Mouse (Mus musculus): ENCODE measurements at regions not wholly inside any gene's neighbourhood (a gene's known extent, or its start where the extent isn't known, plus 50 kb on each side); places are given as distances from the start of the nearest gene placed in this dataset.

DNA sequence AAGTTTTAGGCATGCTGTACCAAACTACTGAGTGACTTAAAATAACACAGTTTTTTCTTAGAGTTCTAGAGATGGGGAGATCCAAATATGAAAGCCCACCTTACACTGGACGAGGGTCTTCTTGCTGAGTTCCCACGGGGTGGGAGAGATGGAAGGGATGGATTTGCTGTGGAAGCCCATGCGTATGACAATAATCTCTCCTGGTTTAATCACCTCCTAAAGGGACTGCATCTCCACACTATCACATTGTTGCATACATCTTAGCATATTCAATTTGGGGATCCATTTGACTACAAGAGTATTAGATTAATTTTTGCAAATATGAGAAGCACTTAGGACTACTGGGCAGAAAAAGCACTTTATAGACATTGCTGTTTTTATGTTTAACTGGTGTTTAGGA lies 107.1 kb downstream of the Fzd1 start:
- no peak for DNase-seq (ENCODE audit: low spot score)
- 86% methylated on average over 3 of the region's 3 CpGs for WGBS
- Histone ChIP-seq H3K9me3 (replicated peaks) (no peaks in the 10 kb centered on the region), H3K27me3 (ENCODE audit: low read depth, poor library complexity, severe bottlenecking) (peaks cover 7% of the 10 kb centered on the region; the same call in 1 of the 2 replicates), H3K4me3 (no peak overlapping the region), H3K4me1 (peaks cover 25% of the 10 kb centered on the region), H3K36me3 (no peaks in the 10 kb centered on the region), H3K27ac (no peak overlapping the region)

DNA sequence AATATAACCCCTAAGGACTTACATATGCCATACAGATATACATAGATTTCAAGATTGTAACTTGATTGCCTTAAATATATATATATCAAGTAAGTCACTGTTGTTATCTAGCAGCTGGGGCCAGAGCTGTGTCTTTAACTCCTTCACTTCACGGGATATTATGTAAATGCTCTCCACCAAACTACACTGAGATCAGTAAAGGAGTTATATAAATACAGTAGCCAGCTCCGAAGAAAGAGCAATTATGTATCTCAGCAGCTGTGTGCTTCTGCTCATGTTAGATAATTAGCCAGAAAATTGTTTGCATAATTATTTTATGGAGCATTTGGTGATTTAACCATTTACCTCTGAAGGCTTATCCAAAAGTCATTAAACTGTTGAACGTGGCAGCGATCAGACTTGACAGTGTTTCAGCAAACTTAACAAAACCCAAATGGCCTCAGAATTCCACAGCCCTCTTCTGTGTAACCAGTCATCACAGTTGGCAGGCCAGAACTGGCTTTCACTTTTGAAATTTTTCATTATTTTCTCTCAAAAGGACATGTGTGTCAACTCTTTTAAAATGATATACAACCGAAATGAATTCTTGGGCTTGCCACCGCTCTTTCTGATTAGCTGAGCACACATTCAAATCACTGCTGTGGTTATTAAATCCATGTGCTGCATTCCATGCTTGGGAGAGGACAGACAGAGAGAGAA lies 107.8 kb downstream of the Fzd1 start:
- H3K27me3 ChIP-seq (ENCODE audit: low read depth, poor library complexity, severe bottlenecking): peaks cover 7% of the 10 kb centered on the region; the same call in 1 of the 2 replicates
- no peak overlapping the region for H3K4me3 ChIP-seq
- H3K9me3 ChIP-seq (replicated peaks): no peaks in the 10 kb centered on the region
- peaks cover 25% of the 10 kb centered on the region for H3K4me1 ChIP-seq
- no peak overlapping the region for H3K27ac ChIP-seq
- 49% methylated on average over 6 of the region's 6 CpGs for WGBS
- H3K36me3 ChIP-seq: no peaks in the 10 kb centered on the region
- DNase-seq (ENCODE audit: low spot score): no peak

DNA sequence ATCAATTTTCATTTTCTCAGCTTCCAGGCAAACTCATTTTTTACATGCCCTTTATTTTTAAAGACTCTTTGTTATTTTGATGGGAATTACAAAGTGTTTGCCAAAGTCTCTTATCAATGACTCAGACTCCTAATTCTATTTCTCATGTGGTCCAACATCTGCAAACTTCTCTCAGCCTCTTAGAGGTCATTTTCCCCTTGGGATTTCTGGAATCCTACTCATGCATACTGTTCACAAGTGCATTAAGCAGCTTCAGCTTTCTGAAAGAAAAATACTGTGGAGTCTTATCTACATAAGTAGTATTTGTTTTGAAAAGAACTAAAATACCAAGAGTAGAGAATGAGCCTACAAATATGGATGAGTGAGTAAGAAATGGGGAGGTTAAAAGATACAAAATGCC lies 116.8 kb downstream of the Fzd1 start:
- Histone ChIP-seq H3K27me3 (ENCODE audit: low read depth, poor library complexity, severe bottlenecking) (no peaks in the 10 kb centered on the region), H3K36me3 (no peaks in the 10 kb centered on the region), H3K4me3 (no peak overlapping the region), H3K4me1 (peaks cover 10% of the 10 kb centered on the region; the same call in 1 of the 2 replicates), H3K27ac (no peak overlapping the region), H3K9me3 (replicated peaks) (no peaks in the 10 kb centered on the region)
- DNase-seq (ENCODE audit: low spot score): no peak

DNA sequence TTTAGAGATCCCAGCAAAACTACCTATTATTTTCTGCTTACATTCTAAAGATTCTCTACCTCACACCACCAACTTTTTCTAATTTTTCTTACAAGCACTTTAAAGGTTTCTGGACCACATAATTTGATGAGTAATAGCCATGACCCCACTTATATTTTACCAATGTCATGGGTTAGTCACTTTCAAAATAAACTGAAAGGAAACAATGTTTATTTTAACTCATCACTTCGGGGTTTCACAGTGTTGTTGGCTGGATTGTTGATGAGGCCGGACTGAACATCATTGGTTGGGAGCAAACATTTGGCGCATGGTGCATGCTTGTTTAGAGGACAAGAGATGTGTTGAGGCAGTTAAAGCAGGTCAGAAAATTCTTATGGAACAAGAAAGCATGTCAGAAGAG lies 124.1 kb downstream of the Fzd1 start:
- 81% methylated on average over 3 of the region's 3 CpGs for WGBS
- no peak overlapping the region for H3K4me3 ChIP-seq
- H3K27ac ChIP-seq: no peak overlapping the region
- DNase-seq (ENCODE audit: low spot score): no peak
- no peaks in the 10 kb centered on the region for H3K36me3 ChIP-seq
- no peaks in the 10 kb centered on the region for H3K27me3 ChIP-seq (ENCODE audit: low read depth, poor library complexity, severe bottlenecking)
- H3K4me1 ChIP-seq: peaks cover 5% of the 10 kb centered on the region; the same call in 1 of the 2 replicates
- H3K9me3 ChIP-seq (replicated peaks): no peaks in the 10 kb centered on the region

DNA sequence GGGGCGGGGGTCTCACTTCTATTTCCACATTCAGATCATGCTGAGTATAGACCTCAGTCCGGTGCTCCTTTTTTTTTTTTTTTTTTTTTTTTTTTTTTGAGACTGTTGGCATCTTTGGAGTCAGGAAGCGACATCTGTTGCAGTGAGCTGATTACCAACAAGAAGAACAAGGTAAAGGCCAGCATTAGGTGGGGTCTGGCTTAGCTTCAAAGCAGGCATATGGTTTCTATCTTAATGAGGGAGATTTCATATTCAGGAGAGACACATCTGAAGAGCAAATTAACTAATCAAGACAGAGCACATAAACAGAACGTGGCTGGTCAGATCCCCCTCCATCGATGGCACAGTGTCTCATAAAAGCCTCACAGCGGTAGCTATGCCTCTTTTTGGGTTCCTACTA lies 132.6 kb downstream of the Fzd1 start:
- H3K4me3 ChIP-seq: no peak overlapping the region
- 70% methylated on average over 6 of the region's 6 CpGs for WGBS
- no peak for DNase-seq (ENCODE audit: low spot score)
- no peaks in the 10 kb centered on the region for H3K36me3 ChIP-seq
- H3K27ac ChIP-seq: 0 out of 2 replicates have a peak overlapping the region, but pooled peaks have one; percentile 64
- H3K27me3 ChIP-seq (ENCODE audit: low read depth, poor library complexity, severe bottlenecking): no peaks in the 10 kb centered on the region
- H3K9me3 ChIP-seq (replicated peaks): no peaks in the 10 kb centered on the region
- peaks cover 36% of the 10 kb centered on the region for H3K4me1 ChIP-seq

DNA sequence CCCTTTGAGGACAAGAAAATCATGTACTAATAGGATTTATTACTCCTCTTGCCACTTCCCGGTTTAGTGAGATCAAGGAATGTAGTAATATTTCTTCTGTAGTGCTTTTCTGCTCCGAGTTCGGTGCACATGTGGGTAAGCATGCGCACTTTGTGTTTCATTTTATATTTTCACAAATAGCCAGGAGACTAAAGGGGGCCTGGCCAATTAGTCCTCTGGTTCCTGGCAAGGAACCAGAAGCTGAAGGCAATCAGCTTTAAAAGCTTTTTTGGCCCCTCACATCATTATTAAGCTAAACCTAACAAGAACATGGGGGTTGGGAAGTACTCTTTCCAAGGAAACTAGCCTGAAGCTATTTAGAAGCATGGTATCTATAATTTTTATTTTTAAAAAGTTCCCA lies 134.2 kb downstream of the Fzd1 start:
- 30% methylated on average over 4 of the region's 4 CpGs for WGBS
- Histone ChIP-seq H3K36me3 (no peaks in the 10 kb centered on the region), H3K4me1 (peaks cover 31% of the 10 kb centered on the region), H3K27ac (peak overlapping the region; percentile 37), H3K9me3 (replicated peaks) (no peaks in the 10 kb centered on the region), H3K4me3 (no peak overlapping the region), H3K27me3 (ENCODE audit: low read depth, poor library complexity, severe bottlenecking) (no peaks in the 10 kb centered on the region)
- no peak for DNase-seq (ENCODE audit: low spot score)

DNA sequence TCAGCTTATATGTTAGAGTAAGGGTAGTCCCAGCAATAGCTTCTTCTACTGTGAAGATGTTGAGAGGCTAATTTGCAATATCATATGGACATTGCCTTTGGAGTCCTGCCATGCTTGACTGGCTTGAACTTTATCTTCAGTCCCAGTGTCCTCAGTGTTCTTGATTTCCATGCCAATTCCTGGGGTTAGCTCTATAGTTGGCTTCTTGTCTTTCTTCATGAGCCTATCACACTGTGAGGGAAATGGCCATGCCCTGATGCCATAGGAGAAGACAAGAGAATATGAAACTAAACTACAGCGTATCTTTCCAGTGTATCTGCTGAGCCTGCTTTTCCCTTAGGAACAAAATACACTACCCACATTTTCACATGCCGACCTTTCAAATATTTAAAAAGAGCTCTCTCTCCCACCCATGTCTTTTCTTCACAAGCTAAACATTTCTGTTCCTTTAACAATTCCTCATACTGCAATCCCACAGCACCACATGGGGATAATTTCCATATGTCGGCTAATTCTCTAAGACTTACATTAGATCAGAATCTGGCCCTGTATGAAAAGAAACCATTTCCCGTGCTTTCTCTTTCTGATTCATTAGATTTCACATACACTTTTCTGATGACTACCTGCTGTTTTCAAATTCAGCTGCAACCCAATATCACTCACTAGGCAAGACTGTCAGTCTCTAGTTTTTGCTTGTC lies 137.2 kb downstream of the Fzd1 start:
- DNase-seq (ENCODE audit: low spot score): no peak
- H3K4me1 ChIP-seq: peaks cover 31% of the 10 kb centered on the region
- H3K9me3 ChIP-seq (replicated peaks): no peaks in the 10 kb centered on the region
- 92% methylated on average over 4 of the region's 4 CpGs for WGBS
- H3K27ac ChIP-seq: no peak overlapping the region
- H3K27me3 ChIP-seq (ENCODE audit: low read depth, poor library complexity, severe bottlenecking): no peaks in the 10 kb centered on the region
- no peak overlapping the region for H3K4me3 ChIP-seq
- H3K36me3 ChIP-seq: no peaks in the 10 kb centered on the region

DNA sequence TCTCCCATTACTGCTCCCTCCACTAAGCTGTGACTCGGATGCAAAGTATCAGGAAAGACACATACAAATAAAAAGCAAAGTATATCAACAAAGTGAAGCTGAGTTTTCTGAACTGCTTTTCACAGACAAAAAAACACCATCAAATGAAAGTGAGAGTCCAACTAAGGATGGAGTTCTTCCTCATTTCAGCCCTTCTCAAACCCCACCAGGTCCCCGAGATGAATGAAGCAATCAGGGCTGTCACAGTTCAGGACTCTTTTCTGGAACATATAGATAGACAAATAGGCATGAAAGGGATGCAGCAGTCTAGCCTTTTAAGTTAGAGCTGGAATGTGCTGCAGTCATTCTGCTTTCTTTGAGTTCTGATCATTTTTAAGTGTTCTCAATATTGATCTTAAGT lies 142.6 kb downstream of the Fzd1 start:
- H3K9me3 ChIP-seq (replicated peaks): no peaks in the 10 kb centered on the region
- DNase-seq (ENCODE audit: low spot score): no peak
- no peaks in the 10 kb centered on the region for H3K27me3 ChIP-seq (ENCODE audit: low read depth, poor library complexity, severe bottlenecking)
- H3K4me1 ChIP-seq: no peaks in the 10 kb centered on the region
- H3K36me3 ChIP-seq: no peaks in the 10 kb centered on the region
- H3K4me3 ChIP-seq: no peak overlapping the region
- WGBS: 86% methylated on average over 2 of the region's 2 CpGs
- no peak overlapping the region for H3K27ac ChIP-seq

DNA sequence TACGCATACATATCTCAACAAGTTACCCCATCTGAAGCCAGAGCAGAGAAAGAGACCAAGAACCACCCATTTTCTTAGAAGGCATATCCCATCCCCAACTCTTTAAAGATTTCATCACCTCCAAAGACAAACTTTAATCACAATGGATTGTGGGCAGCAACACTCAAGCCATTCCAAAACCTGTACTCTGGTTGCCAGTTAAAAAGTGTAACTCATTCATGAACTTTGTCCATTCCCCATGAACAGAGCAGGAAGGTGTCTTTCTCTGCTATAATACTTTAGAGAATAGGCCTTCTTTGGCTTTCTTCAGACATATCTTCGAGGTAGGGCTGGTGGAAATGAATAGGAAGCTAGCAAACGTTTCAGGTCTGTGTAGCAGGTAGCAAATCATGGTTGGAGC lies 160.4 kb downstream of the Fzd1 start:
- WGBS: 94% methylated on average over 3 of the region's 3 CpGs
- H3K4me1 ChIP-seq: peaks cover 7% of the 10 kb centered on the region; the same call in 1 of the 2 replicates
- H3K36me3 ChIP-seq: no peaks in the 10 kb centered on the region
- H3K27ac ChIP-seq: no peak overlapping the region
- H3K4me3 ChIP-seq: no peak overlapping the region
- H3K9me3 ChIP-seq (replicated peaks): no peaks in the 10 kb centered on the region
- DNase-seq (ENCODE audit: low spot score): no peak
- H3K27me3 ChIP-seq (ENCODE audit: low read depth, poor library complexity, severe bottlenecking): no peaks in the 10 kb centered on the region

DNA sequence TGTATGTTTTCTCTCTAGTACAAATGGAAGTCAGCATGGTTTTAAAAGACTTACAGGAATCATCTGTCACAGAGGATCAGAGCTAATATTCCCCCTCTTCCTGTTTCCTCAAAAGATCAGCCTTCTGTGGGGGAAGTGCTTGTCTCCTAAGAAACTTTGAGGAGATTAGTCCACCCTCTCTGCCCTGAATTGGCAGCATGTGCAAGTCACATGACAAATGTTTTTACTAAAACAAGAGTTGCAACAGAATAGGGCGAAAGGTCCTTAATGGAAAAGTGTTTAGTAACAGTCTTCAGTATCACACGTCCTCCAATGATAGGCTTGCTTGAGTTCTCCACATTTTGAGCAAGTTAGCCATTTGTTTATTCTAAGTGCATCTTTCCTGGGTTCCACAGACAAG lies 162.8 kb downstream of the Fzd1 start:
- H3K27ac ChIP-seq: no peak overlapping the region
- H3K9me3 ChIP-seq (replicated peaks): no peaks in the 10 kb centered on the region
- H3K4me3 ChIP-seq: no peak overlapping the region
- 81% methylated on average over 2 of the region's 2 CpGs for WGBS
- no peaks in the 10 kb centered on the region for H3K36me3 ChIP-seq
- H3K4me1 ChIP-seq: peaks cover 7% of the 10 kb centered on the region; the same call in 1 of the 2 replicates
- DNase-seq (ENCODE audit: low spot score): no peak
- H3K27me3 ChIP-seq (ENCODE audit: low read depth, poor library complexity, severe bottlenecking): no peaks in the 10 kb centered on the region

DNA sequence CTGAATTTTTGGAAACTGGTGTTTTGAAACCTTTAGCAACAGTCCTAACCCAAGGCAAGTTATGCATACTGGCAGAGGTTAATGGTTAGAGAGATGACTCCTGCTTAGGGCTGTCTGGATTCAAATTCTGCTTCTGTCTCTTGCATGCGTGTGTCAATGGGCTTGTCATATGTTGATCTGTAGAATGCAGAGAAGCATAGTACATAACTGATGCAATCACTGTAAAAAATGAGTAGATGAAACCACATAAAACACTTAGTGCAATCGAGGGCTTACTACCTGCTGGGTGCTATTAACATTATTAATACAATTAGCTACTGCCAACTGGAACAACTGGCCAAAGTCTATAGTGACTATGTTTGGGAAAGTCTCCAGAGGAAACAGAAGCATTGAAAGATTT lies 163.3 kb downstream of the Fzd1 start:
- H3K27me3 ChIP-seq (ENCODE audit: low read depth, poor library complexity, severe bottlenecking): no peaks in the 10 kb centered on the region
- no peak overlapping the region for H3K27ac ChIP-seq
- H3K4me1 ChIP-seq: 0 out of 2 replicates have a peak, but pooled peaks cover 7% of the 10 kb centered on the region
- no peaks in the 10 kb centered on the region for H3K36me3 ChIP-seq
- H3K9me3 ChIP-seq (replicated peaks): no peaks in the 10 kb centered on the region
- H3K4me3 ChIP-seq: no peak overlapping the region
- DNase-seq (ENCODE audit: low spot score): no peak
- WGBS: 85% methylated on average over 2 of the region's 2 CpGs

DNA sequence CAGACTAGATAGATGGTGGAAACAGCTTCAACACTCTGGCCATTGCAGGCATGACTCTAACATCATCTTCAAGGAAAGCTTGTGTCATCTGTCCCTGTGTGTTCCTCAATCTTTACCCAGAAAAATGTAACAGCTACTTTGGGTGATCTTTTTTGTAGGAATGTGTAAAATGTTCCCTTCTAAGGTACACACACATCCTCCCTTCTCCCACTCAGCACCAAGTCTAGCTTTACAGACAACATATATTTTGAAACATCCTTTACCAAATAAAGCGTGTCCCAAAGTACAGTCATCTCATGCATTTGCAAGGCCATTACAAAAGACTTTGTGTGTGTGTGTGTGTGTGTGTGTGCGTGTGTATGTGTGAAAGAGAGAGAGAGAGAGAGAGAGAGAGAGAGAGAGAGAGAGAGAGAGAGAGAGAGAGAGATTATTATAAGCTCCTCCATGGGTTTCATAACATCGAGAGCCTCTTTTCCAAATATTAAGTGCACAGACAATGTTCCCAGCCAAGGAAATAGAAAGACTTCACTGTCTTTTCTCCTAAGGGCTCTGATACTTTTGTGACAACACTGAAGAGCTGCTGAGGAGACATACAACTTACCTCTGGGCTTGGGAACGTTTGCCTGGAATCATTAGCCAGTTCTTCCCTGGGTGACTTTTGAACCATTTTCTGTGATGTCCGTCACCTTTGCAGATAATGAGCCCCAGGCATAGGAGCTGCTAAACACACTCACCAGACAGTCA lies 164.0 kb downstream of the Fzd1 start:
- Histone ChIP-seq H3K36me3 (no peaks in the 10 kb centered on the region), H3K27me3 (ENCODE audit: low read depth, poor library complexity, severe bottlenecking) (no peaks in the 10 kb centered on the region), H3K4me1 (0 out of 2 replicates have a peak, but pooled peaks cover 7% of the 10 kb centered on the region), H3K4me3 (no peak overlapping the region), H3K9me3 (replicated peaks) (no peaks in the 10 kb centered on the region), H3K27ac (no peak overlapping the region)
- 62% methylated on average over 5 of the region's 5 CpGs for WGBS
- DNase-seq (ENCODE audit: low spot score): no peak

DNA sequence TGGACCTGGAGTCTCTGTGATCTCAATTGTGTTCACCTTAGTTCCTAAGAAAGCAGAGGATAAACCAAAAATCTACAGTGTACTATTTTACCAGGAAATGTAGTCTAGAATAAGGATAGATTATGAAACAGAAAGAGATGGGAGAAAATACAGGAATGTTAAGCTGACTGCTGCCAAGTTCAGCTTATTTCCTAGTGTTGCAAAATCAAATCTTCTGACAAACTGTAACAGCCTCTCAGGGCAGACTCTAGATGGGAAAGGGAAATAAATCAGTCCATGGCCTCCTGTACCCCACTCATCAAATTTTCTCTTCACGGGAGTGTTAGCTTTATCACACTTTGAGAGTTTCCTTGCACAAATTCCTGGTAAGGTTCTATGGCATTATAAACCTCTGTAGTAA lies 166.1 kb downstream of the Fzd1 start:
- Histone ChIP-seq H3K36me3 (no peaks in the 10 kb centered on the region), H3K4me1 (0 out of 2 replicates have a peak, but pooled peaks cover 7% of the 10 kb centered on the region), H3K27ac (no peak overlapping the region), H3K4me3 (no peak overlapping the region), H3K9me3 (replicated peaks) (no peaks in the 10 kb centered on the region), H3K27me3 (ENCODE audit: low read depth, poor library complexity, severe bottlenecking) (no peaks in the 10 kb centered on the region)
- DNase-seq (ENCODE audit: low spot score): no peak
- 88% methylated on average over 1 of the region's 1 CpGs for WGBS
